Mouse (Mus musculus) CD4-positive helper T cell, adult 2 months (primary cell): Measurements from ENCODE around the gene Rfx2.

Source experiments
- DNase-seq: peaks from one replicate; pipeline ENCODE4 v3.0.0-alpha.2; 2012; ENCODE audit warnings: low read depth, missing footprints, low spot score

The Rfx2 gene

DNA sequence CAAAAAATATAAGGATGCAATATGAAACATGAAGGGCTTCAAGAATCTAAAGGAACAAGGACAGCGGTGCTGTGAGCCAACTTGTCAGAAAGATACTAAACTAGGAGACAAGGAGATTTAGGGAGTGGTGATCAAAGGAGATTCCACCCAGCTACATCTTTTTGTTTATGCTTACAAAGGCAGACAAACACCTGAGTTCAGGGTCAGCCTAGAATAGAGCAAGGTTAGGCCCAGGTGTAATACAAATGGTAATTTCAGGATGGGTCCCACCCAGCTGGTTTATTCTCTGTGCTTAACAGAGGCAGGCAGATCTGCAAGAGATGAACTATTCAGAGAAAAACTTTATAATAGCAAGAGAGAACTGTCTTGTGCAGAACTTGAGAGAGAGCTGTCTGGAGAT lies 2.6 kb upstream of the Rfx2 start:
- no peak for DNase-seq

DNA sequence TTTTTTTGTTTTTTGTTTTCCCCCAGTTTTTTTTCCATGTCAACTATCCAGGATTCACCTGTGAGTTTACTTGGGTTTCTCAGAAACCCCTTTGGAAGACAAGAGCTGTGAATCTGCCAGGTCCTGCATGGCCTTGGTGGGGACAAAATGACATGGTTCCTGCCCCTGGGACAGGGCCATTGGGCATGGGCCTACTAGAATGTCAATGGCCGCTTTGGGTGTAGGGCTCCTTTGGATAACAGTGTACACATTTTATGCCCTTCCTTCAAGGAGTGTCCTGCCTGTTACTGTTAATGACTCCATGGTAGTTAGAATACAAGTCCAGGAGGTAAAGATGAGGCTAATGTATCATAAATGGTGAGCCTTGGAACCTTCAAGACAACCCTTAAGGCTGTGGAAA lies 2.1 kb upstream of the Rfx2 start:
- no peak for DNase-seq

DNA sequence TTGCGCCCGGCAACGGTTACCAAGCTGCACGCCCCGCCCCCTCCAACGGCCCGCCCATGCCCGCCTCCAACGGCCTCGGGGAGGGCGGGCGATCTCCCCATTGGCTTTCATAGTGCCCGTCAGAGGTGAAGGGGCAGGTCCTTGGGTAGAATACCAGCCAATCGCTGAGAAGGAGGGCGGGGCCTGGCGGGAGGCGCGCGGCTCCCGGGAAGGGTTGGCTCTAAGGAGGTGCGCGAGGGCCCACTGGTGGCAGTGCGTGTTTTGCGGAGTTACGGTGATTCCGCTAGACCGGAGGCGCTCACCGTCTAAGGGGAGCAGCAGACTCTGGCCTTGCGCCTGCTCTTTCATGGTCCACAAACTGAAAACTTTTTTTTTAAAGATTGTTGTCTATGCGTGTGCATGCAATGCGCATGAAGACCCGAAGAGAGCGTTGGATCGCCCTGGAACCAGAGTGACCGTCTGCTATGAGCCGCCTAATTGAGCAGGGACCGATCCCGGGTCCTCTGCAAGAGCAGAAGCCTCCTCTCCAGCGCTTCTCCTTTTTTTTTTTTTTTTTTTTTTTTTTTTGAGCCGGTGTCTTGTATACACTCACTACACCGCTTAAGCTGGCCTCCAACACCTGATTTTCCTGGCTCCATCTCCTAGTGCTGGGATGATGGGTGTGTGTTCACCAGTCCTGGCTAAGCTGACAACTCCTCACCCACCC lies 451 bp upstream of the Rfx2 start:
- DNase-seq, result peak; percentile 99

DNA sequence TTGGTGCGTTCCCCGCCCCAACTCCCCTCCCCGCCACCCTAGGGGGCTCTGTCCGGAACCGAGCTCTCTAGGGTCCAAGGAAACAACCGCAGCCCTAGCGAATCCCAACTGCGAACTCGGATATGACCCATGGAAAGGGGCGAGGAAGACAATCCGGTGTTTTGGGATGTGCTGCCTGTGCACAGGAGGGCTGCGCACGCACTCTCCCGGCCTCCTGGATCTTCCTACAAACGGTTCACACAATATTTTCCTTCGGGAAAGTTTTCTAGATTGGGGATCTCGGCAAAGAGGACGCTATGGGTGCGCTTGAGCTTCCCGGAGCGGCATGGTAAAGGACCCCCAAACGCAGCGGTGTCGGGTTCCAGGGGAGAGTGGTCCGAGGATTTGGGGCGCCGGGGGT lies 1.0 kb downstream of the Rfx2 start:
- no peak for DNase-seq

DNA sequence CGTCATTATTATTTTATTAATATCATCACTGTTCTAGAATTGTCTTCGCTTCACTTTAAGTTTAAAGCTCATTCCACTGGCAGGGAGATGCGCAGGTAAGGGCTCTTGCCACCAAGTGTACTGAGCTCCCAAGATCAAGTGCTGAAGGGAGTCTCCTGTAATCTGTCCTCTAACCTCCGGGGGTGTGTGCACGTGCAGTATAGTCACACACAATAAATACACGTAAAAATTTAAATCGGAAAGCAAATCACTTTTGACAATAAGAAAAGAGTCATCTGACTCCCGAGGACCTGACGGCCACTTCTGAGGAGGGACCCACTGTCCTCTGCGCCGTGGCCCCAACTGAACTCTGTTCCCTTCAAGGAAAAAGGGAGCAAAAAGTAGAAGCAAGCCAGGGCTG lies 1.6 kb downstream of the Rfx2 start:
- no peak for DNase-seq

DNA sequence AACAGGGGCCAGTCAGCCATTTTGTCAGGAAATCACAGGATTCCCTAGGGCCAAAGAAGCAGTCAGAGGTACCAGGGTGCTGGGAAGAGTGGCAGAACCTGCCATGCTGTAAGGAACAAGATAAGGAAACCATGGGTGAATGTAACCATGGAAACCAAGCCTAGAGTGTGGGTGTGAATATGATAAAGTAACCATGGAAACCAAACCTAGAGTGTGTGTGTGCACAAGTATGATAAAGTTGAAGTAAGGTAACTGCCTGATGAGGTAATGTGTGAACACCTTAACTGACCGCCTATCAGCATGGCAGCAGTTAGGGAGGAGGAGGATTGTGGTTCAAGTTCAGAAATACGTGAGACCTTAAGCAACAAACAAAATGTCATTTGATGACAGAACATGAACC lies 4.1 kb downstream of the Rfx2 start:
- DNase-seq, result peak; percentile 71

DNA sequence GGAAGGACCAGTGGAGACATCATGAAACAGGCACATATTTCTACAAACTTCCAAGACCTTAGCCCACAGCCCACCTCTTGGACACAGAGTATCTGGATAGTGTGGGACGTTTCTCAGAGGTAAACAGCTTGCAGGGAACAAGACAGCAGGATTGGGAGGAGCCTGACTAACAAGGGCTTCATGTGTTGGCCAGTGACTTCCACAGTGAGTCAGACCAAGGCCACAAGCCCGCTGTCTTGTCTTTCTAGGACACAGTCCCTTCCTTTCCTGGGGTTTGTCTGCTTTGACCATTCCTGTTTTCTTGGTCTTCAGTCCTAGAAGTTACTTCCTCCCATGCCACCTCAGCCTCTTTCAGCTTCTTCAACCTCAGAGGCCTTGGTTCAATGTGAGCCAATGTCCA lies 7.5 kb downstream of the Rfx2 start:
- no peak for DNase-seq

DNA sequence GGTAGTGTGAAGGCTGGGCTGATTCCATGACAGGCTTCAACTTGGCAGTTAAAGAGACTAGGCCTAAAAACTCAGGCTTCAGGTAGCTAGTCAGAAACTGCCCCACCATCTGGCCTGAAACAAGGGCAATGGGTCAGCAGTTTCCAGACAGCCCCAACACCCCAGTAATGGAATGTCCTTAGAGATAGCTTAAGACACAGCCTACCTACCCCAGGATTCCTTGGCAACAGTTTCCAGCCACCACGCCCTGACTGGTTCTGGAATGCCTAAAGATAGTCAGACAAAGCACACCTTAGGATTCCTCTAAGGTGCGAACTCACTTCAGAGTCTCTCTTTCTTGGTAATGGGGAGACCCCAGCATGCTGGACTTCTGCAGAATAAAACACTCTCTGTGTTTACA lies 8.4 kb downstream of the Rfx2 start:
- no peak for DNase-seq

DNA sequence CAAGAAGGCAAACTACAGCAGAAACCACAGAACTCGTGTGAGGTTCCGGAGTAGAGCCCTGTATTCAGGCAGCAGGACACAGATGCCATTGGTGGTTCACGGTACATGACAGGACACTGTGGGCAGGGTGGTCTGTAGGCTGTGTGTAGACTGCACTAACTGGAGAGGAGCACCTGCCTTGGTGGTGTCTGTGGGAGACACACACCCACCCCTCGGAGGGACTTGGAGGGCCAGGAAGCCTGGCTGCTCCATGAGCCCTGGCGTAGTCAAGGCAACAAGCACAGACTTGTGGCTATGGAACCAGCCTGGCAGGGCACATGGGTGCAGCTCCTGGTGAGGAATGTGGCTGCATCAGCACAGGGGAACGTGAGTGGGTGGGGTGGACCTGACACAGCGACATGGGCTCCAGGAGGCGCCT lies 11.1 kb downstream of the Rfx2 start:
- DNase-seq, result peak; percentile 69

DNA sequence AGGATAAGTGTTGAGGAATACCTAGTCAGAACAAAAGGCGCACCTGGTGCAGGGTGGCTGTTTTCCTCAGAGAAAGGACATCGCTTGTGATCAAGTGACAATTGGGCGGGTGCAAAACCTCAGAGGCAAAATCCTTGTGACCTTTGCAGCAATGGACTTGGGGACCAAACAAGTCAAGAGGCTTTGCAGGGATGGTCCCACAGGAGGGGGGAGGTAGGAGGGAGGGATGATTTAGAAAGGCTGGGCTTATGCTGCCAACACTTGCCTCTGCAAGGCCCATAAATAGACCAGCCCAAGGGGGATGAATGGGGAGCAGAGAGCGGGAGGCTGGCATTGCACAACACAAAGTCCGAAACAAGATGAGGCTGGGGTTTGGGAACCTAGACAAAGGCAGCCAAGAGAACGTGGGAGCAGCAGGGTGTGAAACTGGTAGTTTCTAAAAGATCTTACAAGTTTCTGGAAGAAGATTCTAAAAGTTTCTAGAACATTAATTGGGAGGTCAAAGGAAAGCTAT lies 11.7 kb downstream of the Rfx2 start:
- DNase-seq, result no peak

DNA sequence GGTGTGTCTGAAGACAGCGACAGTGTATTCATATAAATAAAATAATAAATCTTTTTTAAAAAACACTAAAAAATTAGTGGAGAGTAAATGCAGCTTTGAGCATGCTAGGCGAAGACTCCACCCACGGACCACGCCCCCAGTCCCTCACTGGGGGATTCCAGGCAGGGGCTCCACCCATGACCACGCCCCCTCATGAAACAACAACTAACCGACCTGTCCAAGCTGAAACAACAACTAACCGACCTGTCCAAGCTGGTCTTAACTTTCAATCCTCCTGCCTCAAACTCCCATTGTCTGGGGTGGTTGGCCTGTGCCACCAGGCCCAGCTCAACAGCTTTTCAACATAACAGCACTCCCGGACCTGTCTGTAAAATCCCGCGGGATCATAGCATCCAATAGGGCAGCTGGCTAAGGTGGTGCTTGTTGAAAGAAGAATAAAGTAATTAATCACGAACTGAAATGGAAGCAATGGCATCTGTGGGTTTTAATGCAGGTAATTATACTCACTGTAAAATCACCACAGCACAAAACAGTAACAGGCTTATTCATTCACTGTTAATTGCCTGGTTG lies 12.7 kb downstream of the Rfx2 start:
- no peak for DNase-seq

DNA sequence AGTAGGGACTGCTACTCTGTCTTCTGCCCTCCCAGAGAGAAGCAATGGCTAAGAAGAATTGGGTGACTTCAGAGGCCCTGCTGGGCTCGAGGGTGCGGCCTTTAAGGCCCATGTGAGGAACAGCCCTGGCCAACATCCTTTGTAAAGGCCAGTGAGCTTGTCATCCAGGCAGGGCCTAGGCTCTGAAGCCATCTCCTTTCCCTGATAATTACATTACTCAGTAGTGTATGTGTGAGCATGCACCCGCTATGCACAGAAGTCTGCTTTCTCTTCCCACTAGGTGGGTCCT lies 15.8 kb downstream of the Rfx2 start:
- DNase-seq, result no peak

DNA sequence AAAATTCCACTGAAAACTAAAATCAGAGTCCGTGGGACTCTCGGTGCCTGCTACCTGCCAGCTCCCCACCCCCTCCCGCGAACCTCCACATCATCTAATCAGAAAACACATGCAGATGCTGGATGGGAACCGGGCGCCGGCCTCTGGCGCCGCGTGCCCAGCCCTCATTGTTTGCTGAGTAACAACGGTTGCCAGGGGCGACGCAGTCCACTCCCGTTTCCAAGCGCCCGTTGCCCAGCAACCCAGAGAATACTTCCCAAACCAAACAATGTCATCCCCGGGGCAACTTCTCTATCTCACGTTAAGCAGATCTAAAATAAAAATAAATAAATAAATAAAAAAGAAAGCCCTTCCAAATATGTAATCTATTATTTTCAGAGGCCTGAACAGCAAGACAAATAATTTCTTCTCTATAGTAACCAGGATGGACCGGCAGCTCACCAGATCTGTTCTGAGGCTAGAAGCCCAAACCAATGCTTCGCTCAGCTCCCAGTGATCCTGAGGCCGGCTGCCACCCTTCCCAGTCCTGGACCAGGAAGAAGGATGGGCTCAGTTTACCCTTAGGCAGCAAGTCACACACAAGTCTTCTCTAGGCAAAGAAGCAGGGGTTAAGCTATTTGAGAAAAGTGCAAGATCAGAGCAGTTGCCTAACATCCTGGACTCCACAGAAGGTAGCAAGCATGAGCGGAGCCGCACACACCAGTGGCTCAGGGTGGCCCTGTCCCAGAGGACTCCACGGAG lies 16.3 kb downstream of the Rfx2 start:
- peak; percentile 56 for DNase-seq

DNA sequence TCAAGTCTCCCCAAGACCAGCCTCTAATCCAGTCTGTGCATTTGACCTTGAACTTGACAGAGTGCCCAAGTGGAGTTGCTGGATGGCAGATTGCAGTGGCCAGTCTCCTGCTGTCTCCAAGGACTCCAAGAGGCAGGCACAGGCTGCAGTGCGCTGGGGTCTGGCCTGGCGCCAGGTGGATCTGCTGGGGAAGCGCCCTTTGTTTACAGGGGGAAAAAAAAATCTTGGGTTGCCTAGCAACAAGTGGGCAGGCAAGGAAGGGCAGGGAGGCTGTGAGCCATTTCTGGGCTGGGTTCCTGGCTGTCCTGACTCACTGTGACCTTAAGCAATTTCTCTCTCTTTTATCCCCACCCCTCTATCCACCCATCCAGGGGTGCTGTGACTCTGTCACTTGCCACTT lies 20.6 kb downstream of the Rfx2 start:
- no peak for DNase-seq

DNA sequence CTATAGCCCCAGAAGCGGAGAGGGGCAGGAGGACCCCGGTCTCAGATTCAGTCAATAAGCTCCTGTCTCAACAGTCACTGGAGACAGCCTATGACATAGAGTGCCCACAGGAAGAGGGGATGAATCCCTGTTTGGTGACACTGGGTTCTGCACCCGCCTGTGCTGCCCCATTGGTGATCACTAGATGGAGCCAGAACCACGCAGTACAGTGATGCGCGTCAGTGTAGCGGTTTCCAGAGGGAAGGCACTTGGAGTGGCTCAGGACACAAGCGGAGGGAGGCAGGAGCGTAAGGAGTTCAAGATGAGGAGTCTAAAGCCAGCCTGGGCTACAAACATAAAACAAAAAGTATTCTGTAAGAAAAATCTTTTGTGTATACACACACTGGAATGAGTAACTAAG lies 22.3 kb downstream of the Rfx2 start:
- DNase-seq, result peak; percentile 56

DNA sequence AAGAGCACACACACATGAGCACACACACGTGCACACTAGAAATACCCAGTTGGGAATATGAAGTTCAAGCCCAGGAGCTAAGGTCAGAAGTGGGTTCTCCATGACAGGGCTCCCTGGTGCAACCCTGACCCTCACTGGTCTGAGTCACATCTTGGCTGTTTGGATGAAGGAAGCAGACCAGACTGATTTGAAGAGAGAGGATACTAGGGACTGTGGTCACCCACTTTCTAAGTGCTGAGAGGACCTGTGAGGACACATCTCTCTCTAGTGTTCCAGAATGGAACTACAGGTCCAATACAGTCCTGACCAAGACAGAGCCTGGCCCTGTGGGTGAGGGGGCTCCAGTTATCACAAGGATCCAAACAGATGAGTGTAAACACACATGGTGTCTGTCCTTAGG lies 25.0 kb downstream of the Rfx2 start:
- no peak for DNase-seq

DNA sequence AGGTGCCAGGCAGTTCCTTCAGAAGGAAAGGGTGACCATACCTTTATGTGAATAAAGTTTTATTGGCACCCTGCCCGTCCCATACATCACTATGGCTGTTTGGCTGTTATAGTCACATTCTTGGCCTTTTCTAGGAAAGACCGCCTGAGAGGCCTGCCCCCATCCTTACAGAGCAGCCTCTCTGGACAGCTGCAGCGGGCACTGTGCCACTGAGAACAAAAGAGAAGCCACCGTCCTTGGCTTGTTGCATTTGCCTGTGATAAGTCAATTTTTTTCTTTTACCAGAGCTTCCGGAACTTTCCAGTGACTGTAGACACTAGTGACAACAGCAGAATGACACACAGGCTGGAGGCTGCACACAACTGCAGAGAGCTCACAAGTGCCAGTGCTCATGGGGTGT lies 25.9 kb downstream of the Rfx2 start:
- DNase-seq, result no peak

DNA sequence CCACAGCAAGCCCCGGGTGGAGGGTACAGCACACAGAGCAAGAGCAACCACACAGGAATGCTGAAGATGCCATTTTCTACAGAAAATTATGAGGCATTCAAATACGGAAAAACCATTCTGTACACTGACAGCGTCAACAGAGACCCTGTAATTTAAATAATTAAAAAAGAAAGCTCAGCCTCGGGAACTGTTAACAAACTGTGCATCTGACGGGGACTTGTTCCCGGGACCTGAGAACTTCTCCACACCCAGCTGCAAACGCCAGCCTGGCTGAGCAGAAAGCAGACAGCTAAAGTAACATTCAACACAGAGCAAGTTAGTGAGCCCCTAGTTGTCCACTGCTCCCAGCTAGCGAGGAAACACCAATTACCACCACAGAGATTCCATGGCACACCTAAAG lies 28.7 kb downstream of the Rfx2 start:
- no peak for DNase-seq

DNA sequence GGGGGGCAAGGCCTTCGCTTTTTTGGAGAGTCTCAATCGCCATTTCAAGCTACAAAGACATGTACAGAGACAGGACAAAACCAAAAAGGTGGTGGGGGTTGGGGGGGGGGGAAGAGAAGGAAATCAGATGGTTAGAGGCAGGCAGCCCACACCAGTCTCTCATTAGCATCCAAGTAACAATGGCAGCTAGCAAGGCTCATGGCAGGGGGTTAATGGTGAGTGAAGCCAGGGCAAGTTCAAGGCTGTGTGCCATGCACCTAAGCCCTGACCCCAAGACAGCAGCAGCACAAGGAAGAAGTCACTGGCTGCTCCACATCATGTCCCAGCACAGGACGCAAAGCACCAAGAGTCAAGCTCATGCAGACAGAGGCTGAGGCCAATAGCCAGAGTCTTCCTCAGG lies 31.5 kb downstream of the Rfx2 start:
- no peak for DNase-seq

DNA sequence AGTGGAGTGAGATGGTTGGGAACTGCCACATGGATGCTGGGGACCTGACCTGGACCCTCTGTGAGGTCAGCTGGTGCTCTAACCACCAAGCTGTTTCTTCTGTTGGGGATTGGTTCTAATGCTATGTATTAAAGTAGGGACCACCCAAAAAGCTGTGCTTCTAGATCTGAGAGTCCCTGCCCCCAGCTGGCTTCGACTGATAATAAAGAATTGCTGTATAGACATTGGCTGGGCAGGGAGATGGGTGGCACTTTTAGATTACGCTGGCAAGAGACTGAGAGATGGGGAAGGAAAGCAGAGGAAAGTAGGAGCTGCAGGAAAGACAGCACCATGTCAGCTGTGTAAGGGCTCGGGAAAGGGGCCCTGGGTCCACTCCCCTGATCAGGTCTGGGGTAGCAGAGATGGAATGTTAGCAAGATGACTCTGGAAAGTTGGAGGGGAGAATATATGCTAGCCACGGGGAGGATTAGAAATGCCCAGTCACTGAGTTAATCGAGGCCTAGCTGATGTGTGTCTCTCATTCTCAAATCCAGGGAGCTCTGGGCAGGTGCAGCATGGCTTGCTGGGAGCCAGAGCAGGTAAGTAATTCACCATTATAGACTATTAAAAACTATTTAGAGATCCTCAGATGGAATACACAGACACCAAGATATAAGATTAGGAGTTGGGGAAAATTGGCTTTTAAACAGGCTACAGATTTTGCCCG lies 37.0 kb downstream of the Rfx2 start:
- DNase-seq, result no peak

DNA sequence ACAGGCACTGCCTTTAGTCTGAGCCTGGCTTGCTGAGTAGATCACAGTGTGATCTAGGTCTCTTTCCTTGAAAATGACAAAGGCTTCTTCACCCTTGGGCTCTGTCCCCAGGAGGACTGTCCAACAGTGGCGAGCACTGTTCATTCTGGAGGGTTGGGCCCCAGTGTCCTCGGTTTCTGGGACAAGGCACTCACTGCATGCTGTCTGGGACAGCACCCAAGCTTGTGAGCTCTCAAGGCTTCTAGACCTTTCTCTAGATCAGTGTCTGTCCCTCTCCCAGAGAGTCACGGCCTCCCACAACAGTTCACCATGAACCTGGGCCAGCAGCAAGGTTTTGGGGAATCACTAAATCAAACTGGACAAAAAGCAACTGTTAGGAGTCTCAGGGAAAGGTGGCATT lies 38.2 kb downstream of the Rfx2 start:
- DNase-seq, result no peak

DNA sequence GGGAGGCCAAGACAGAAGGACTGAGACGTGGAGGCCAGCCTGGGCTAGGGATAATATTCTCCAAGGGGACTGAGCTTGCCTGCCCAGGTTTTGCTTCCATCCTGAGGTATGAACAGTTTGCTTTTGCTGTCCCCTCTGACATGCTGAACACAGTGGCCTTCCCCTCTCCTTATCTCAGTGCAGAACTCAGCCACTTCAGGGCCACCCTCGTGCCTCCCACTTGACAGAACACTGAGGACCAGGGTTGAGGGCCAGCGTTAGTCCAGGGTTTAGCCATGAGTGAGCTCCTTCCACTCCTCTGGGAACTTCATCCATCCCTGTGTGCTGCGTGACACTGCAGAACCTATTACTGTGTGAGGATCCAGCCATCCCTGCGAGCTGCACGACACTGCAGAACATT lies 41.5 kb downstream of the Rfx2 start:
- DNase-seq, result no peak

DNA sequence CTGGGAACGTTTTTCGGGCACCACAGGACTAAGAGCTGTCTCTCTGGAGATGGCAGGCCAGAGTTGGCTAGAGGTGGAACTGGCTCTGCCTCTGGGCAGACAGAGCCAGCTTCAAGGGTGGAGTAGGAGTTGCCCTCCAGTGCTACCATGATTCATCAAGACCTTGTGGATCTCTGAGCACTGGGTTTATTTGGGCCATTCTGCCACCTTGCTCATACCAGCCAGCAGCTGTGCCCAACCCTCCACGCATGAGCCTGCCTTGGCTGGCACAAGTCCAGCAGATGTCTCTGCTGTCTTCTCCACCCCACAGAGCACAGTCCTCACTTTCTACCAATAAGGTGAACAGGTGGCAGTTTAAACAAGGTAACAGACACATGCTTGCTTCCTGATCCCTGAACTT lies 41.9 kb downstream of the Rfx2 start:
- no peak for DNase-seq
